Mouse (Mus musculus) lung, adult 2 months (tissue): ENCODE data around the gene Aip. TPM values are rescaled to one million over a fixed set of nuclear protein-coding genes. Genes with fewer than 3 reads are reported as not detected.
A peak's percentile ranks its signal among the peaks of the same experiment; 100 is the strongest.

Source experiments
- DNase-seq: peaks from one replicate; pipeline ENCODE4 v3.0.0; 2022
- H3K4me1 ChIP-seq: fragments of 200-500 bp; 2 replicates; pipeline ENCODE4 v1.6.1; 2011; ENCODE audit warnings: low read length; ENCODE audit not compliant: control insufficient read depth, insufficient read depth
- H3K4me3 ChIP-seq: fragments of 200-500 bp; replicated peaks from 2 replicates; pipeline ENCODE3; 2011; ENCODE audit warnings: low read depth, mild to moderate bottlenecking, control low read depth, low read length; ENCODE audit errors: extremely low read depth
- CTCF ChIP-seq: fragments of 200-500 bp; IDR thresholded peaks from 2 replicates; pipeline ENCODE4 v1.5.1; 2011; ENCODE audit warnings: mild to moderate bottlenecking, low read length, control low read depth; ENCODE audit not compliant: insufficient read depth
- POLR2A ChIP-seq: fragments of 200-500 bp; IDR thresholded peaks from 2 replicates; pipeline ENCODE4 v1.6.1; 2011; ENCODE audit warnings: low read depth, mild to moderate bottlenecking, control low read depth, low read length, borderline replicate concordance; ENCODE audit errors: extremely low read depth
- WGBS: fragments of 180-500 bp; shearing (Covaris S2); methylation state at CpG from one replicate; pipeline ENCODE4 v1.1.7; 2018; 5-methylcytosine and 5-hydroxymethylcytosine counted together
- polyA plus RNA-seq: library from polyadenylated mRNA; depleted of rRNA; stranded (reverse); fragments of >200 nt; gene quantifications from 2 replicates; pipeline ENCODE4 v1.2.3, GENCODE M21; 2012; rRNA removed

Aip gene
- 108 and 123 TPM in 2 replicates for polyA plus RNA-seq

DNA sequence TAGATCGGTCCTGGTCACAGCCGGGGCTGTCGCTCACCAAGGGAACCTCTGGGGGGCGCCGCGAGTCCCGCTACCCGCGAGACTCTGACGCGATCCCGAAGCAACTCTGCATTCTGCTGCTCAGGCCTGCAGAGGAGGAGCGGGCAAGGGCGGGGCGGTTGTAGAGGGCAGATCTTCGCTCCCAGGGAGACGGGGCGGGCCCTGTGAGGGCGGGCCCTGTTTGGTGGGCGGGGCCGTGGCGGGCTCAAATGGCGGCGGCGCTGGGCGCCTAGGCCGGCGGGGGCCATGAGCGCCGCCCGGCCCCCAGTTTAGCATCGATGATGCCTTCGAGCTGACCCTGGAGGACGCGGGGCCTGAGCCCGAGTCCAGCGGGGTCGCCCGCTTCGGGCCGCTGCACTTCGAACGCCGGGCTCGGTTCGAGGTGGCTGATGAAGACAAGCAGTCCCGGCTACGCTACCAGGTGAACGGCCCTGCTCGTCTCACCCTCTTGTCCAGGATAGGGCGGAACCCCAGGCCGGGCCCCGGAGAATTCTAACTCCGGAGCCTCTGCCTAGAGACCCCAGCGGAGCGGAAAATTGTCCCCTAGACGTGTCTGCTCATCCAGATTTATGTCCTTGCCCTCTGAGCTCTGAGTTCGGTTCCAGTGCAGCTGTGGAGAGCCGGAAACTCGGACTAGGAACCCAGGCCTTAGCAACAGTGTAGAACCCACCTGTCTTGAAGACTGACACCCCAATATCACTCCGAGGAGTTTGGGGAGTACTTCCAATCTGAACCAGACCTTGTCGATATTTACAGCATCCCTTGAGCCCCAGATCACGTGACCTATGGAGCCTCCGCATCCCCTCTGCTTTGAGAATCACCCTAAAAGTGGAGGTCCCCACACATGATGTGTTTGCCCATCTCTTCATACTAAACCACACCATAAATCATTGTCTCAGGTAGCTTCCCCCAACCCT lies at the start of gene Aip:
Gene Aip (minus strand): TSS at position 118 of the 956 bp plus-strand sequence.
- WGBS: 1% methylated on average over 61 of the region's 64 CpGs
- Histone ChIP-seq H3K4me1 (peaks cover 10% of the 10 kb centered on the region; the same call in 1 of the 2 replicates), H3K4me3 (peak within 1 kb of the TSS; percentile 78)
- TF ChIP-seq POLR2A: 0 out of 2 replicates have a peak, but pooled peaks have one; percentile 35
- TF ChIP-seq CTCF: peak; percentile 37
- DNase-seq: peak; percentile 96

DNA sequence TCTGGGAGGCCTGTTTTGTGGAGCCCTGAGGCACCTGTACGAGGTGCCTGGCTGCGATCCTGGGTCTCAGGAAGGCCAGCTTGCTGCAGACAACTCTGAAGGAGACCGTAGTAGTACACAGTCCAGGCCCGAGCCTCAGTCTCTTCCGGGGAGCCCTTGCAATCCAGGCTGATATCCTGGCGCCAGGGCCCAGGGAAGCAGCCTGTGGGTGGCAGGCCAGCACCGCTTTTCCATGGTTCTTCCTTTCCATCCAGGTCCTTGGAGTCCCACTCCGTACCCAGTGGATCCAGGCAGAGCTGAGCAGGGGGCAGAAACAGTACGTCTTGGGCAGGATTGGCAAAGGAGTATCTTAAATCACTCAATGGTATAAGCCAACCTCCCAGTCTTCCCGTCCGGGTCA lies 47.3 kb upstream of the Aip start:
- peaks cover 5% of the 10 kb centered on the region for H3K4me1 ChIP-seq

DNA sequence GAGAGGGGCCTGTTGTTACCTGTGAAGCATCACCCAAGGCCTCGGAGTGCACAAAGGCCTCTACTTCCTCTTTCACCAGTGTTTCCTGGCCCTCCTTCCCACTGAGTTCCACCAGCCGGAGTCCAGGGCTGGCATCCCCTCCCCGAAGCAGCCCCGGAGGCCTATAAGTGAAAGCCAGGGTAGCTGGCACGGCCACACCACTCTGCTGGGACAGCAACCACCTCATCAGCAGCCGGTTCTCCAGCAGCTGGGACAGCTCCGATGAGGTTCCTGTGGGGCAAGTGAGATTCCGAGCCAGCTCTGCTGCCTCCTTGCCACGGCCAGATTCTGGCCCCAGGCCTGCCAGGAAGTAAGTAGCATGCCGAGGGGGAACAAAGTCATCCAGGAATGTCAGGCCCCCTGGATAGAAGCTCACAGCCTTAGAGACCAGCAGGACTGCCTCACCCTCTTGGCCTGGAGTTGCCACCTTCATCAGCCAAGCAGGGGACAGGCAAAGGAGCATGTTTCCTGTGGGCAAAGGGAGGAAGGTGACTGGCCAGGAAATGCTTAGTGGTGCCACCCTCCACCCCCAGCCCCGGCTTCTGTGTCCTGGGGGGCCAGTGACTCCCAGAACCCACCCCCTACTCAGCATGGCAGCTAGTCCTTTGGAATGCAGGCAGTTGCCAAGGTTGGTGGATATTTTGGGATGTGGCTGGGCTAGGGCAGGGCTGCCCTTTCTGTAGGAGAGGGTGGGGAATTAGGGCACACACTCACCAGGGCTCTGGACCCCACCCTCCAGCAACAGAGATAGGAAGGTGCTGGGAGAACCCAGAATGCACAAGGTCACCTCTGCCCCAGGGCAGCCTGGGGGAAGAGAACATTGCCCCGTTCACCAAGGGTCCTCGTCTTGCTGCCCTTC lies 46.0 kb upstream of the Aip start:
- no peak for TF ChIP-seq POLR2A
- WGBS: 41% methylated on average over 13 of the region's 13 CpGs
- H3K4me3 ChIP-seq: no peak overlapping the region
- peaks cover 5% of the 10 kb centered on the region for H3K4me1 ChIP-seq
- no peak for DNase-seq

More for the DNA sequence above, 47.3 kb upstream of the Aip start:
- no peak for DNase-seq
- 79% methylated on average over 11 of the region's 11 CpGs for WGBS
- TF ChIP-seq CTCF: no peak
- no peak for TF ChIP-seq POLR2A
- no peak overlapping the region for H3K4me3 ChIP-seq

DNA sequence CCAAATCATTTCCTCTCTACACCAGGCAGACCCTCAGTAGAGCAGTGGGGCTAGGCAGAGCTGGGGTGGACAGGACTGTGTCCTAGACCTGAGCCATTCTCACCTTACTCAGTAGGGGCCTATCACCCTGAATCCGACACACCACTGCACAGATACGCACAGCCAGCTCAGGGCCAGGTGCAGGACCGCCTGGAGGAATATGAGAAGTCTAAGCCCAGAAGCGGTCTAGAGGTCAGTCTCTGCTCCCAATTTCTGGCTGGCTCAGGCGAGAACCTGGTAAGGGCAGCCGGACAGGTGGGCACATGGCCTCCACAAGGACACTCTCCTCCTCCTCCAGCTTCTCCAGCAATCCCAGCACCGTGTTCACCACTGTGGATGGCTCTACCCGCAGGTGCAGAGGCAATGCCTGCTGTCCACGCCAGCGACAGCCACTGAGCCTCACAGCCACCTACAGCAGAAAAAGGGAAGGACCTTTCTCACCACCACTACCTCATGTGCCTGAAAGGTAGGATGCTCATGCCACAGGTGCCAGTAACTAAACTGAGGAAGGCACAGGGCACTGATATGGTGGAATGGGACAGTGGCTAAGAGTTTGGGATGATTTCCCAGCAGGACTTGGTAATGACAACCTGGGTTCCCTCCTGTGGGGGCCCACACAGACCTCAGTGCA lies 45.2 kb upstream of the Aip start:
- no peak for DNase-seq
- Histone ChIP-seq H3K4me3 (no peak overlapping the region), H3K4me1 (peaks cover 5% of the 10 kb centered on the region)
- no peak for TF ChIP-seq CTCF
- no peak for TF ChIP-seq POLR2A
- WGBS: 92% methylated on average over 10 of the region's 10 CpGs

DNA sequence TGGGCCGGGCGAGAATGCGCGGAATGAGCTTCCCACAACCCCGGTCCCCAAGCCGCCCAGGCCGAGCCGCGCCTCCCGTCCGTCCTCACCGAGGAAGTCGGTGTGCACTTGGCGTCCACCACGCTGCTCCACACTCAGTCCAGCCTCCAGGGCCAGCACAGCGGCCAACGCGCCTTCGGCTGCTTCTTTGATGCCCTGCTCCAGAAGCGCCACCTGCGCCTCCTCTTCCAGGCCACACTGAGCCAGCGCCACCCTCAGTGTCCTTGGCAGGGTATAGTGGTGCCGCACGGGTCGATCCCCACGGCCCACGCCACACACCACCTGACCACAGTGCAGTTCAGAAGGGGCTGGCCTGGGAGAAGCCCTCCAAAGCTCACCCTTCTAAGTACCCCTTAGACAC lies 44.2 kb upstream of the Aip start:
- peak overlapping the region; percentile 63 for H3K4me3 ChIP-seq
- WGBS: 3% methylated on average over 27 of the region's 27 CpGs
- H3K4me1 ChIP-seq: peaks cover 5% of the 10 kb centered on the region
- no peak for DNase-seq
- TF ChIP-seq POLR2A: no peak
- TF ChIP-seq CTCF: no peak

DNA sequence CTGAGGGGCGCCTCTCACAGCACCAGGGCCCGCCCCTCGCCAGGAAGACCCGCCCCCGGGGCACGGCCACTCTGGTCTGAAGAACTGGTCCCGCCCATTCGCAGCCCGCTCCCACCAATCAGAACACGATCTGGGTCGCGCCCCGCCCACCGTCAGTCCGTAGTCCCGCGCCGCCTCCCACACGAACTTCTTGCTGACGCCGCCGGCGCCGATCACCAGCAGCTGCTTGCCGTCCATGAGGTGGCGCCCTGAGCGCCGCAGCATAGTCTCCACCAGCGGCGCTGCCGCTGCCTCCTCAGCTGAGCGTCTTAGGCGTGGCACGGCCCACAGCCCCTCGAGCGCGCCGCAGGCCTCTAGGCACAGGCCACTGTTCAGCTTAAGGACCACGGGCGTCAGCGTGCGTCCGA lies 43.7 kb upstream of the Aip start:
- Histone ChIP-seq H3K4me1 (peaks cover 5% of the 10 kb centered on the region), H3K4me3 (peak overlapping the region; percentile 63)
- WGBS: under 1% methylated on average over 43 of the region's 43 CpGs
- peak; percentile 99 for DNase-seq
- peak; percentile 96 for TF ChIP-seq POLR2A
- peak; percentile 61 for TF ChIP-seq CTCF

DNA sequence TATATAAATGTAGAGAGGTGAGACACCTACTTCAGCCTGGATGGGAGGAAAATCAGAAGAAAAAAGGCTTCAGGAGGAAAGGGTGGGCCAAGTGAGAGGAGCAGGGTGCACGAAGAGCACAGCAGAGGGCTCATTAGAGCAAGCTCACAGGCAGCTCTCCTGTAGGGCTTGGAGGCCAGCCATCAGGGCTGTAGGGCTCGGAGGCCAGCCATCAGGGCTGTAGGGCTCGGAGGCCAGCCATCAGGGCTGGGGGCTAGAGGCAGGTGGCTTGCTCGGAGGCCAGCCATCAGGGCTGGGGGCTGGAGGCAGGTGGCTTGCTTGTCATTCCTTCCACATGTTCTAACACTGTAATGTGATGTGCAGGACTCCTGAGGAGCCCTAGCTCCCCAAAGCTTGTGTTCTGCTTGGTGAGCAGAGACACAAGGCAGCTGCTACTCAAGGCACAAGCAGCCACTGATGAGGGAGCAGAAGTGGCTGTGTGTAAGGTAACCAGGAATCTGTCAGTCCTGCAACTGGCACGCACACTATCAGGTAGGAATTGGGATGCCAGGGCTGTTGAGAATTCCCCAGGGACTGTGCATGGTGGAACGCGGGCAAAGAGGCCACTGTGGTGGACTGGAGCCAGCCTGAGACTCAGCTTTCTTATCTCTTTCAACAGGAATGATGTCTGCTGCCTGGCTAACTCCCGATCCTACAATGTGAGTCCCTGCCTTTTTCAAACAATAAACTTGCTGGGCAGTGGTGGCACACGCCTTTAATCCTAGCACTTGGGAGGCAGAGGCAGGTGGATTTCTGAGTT lies 41.2 kb upstream of the Aip start:
- DNase-seq: no peak
- Histone ChIP-seq H3K4me3 (no peak overlapping the region), H3K4me1 (peaks cover 9% of the 10 kb centered on the region)
- TF ChIP-seq CTCF (no peak), POLR2A (no peak)
- WGBS: 68% methylated on average over 9 of the region's 9 CpGs

DNA sequence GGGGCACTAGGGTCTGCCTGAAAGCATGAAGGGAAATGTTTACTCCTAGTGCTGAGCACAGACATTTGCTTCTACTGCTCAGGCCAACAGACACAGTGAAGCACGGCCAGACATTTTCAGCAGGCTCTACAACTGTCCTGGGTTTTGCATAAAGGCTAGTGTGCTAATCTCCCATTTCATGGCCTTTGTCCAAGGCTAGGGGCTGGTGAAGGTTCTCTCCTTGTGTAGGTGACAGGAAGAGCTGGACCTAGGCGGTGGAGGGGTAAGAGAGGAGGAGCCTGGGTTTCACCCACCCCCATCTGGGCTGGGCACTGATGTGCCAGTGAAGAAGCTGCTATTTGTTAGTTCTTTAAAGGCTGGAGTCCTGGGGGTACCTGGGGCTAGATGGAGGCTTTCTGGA lies 39.1 kb upstream of the Aip start:
- TF ChIP-seq POLR2A: no peak
- TF ChIP-seq CTCF: no peak
- 82% methylated on average over 2 of the region's 2 CpGs for WGBS
- Histone ChIP-seq H3K4me3 (no peak overlapping the region), H3K4me1 (peaks cover 5% of the 10 kb centered on the region; the same call in 1 of the 2 replicates)
- no peak for DNase-seq

DNA sequence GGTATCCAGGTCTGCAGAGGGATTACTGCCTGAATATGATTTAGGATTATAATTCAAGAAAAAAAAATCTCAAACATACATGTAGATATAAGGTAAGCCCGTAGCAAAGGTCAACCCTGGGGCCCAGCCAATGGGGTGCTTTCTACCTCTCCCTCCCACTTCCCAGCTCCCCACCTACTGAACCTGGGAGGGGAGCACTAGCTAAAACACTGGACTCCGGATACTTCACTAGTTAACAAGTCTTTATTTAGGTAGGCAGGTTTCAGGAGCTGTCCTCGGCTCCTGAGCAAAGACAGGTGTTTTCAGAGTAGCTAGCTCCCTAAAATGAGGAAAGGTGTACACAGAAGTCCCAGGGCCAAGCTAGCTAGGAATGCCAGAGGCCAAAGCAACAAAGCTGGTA lies 38.4 kb upstream of the Aip start:
- Histone ChIP-seq H3K4me1 (peaks cover 4% of the 10 kb centered on the region; the same call in 1 of the 2 replicates), H3K4me3 (no peak overlapping the region)
- WGBS: 84% methylated on average over 3 of the region's 3 CpGs
- no peak for TF ChIP-seq CTCF
- TF ChIP-seq POLR2A: no peak
- no peak for DNase-seq
